Mouse (Mus musculus): ENCODE data around the gene Pla2g2e.

DNA sequence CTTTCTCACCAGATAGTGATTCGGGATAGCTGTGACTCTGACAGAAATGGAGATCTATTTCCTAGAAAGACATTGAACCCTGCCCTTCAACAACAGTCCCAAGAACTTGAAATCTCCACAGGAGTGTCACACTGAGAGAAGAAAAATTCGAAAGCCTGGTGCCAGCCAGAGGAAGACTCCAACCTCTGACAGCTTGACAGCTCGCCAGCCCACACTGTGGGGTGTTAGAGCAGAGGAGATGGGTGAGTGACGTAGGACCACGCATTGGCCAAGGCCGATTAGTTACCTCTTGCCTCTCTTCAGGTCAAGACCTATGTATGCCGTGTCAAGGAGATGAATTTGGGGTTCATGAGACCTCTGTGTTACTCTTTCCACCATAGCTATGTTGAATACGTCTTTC lies 37.0 kb upstream of the Pla2g2e start:
- TF ChIP-seq GATA1 (IDR thresholded peaks at IDR 0.05; ENCODE audit: borderline replicate concordance, low read length): no peak
- no peak for TF ChIP-seq FLI1 (IDR thresholded peaks at IDR 0.05; ENCODE audit: low read length)

Measured in megakaryocyte, embryonic 14.5 days (primary cell).